Mouse (Mus musculus): ENCODE measurements at regions not wholly inside any gene's neighbourhood (a gene's known extent, or its start where the extent isn't known, plus 50 kb on each side); places are given as distances from the start of the nearest gene placed in this dataset.
"Not testable (repeated sequence)": the region's sequence is repeated elsewhere in the genome, so short reads cannot be mapped to it uniquely, and the experiment has no call there.

DNA sequence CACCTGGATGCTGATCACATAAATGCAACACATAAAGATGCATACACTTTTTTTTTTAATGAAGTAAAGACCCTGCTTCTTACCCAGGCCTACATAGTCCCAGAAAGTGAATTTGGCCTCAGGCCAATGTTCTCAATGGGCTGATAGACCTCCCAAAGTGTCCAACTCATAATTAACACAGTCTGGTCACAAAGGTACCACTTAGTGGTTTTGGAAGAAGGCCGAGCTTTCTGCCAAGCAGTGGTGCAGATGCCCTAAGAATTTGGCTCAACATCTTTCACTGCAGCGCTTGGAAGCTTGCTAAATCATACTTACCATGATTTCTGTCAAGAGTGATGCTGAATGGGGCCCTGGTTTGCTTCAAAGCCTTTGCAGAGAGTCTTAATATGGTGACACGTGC is 706.4 kb upstream of the Rag2 start:
- no peak for DNase-seq (ENCODE audit: low spot score)

DNA sequence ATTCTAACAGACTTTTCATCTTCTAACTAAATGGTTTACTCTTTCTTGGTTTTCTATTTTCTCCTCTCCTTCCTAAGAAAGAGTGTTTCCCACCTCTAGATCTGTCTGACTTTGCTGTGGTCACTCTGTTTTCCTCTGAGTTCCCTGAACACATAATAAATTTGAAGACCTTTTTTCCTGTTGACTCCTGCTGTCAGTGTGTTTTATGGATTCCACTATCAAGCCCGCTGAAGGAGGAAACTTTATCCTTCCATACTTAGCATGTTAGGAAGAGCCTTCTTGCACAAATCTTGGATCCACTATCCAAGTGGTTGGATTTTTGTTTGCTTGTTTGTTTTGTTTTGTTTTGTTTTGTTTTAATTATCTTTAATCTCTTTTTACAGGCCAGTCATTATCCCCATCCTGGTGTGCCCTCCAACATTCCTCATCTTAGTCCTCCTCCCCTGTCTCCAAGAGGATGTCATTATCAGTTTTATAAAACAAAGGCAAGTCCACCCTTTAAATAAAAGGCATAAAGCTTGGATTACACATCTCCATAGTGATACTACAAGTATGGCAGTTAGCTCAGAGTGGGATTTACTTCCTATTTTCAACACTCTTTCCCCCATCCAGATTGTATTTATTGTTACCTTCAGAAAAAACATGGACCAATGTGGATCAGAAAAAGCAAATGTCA is 704.8 kb upstream of the Rag2 start:
- DNase-seq (ENCODE audit: low spot score), result no peak

- not testable (repeated sequence) for DNase-seq (ENCODE audit: low spot score)
These were observed 675.9 kb upstream of the Rag2 start for GRCm38 (mm10) chr2:100948632-100949031.

DNA sequence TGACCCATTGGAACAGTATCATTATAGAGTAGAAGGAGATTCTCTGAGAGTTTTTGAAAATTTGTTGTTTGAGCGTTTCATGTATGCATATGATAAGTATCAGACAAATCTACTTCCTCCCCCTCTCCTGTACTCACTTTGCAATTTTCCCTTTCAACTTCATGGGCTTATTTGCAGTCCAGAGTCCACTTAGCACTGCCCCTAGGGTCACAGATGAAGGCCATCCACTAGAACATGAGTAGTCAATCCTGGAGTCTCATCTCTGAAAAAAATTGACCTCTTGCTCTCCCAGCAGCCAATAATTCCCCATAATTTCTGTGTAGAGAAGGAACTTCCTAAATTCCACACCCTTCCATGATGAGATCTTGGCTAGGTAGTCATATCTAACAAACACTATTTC is 665.1 kb upstream of the Rag2 start:
- no peak for DNase-seq (ENCODE audit: low spot score)

- no peak for DNase-seq (ENCODE audit: low spot score)
These were observed 659.9 kb upstream of the Rag2 start for GRCm38 (mm10) chr2:100964584-100964983.

- DNase-seq (ENCODE audit: low spot score), result no peak
These were observed 647.3 kb upstream of the Rag2 start for GRCm38 (mm10) chr2:100977202-100977601.

GRCm38 (mm10) chr2:100982362-100982761 is 642.2 kb upstream of the Rag2 start:
- DNase-seq (ENCODE audit: low spot score), result no peak

GRCm38 (mm10) chr2:101015353-101015752 is 609.2 kb upstream of the Rag2 start:
- DNase-seq (ENCODE audit: low spot score), result no peak

- no peak for DNase-seq (ENCODE audit: low spot score)
These were observed 605.1 kb upstream of the Rag2 start for GRCm38 (mm10) chr2:101019384-101019783.

DNA sequence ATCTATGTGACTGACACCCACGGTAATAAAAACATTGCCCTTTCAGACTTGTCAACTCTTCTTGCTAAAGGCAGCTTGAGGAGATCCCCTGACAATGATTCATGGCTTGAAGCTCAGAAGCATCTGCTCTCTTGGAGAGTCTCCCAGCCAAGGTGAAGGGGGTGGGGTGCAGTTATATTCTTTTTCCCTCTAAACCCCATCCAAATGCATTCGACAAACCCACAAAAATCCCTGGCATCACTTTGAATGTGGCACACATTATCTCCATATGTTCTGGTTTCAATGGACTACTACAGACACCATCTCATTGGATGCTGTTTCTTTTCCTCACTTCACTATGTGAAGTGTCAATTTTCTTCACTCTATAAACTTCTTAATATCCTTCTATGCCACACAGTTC is 603.0 kb upstream of the Rag2 start:
- no peak for DNase-seq (ENCODE audit: low spot score)

DNA sequence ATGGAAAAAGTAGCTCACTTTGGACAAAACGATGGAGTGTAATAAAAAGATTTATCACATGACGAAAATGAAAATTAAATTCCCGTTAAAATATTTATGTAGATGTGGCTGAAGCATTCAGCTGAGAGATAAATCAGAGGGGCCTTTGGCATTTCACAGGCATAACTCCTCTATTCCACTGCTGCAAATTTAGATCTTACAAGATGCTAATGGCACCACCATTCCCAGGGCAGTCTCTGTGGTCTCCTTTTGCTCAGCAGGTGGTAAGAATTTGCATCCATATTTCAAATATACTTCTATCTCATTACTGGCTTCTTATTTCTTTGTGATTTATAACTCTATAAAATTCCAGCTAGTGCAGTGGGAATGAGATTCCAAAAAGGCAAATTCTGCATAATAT is 581.5 kb upstream of the Rag2 start:
- no peak for DNase-seq (ENCODE audit: low spot score)

DNA sequence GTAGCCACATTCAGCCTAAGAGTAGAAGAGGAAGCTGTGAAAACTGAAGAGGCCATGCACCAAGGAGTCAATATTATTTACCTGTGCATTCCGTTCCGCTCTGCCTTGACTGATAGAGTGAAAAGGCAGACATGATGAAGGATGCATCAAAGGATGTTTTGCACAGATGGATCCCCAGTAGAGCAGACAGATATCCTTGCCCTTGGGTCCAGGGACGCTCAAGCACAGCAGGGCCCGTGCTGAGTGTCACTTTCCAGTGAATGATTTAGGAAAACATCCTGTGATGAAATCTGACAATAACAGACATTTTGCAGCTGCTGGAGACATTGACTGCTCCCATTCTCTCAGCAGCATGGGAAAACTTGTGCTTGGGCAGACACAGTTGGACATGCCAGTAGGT is 561.6 kb upstream of the Rag2 start:
- no peak for DNase-seq (ENCODE audit: low spot score)

DNA sequence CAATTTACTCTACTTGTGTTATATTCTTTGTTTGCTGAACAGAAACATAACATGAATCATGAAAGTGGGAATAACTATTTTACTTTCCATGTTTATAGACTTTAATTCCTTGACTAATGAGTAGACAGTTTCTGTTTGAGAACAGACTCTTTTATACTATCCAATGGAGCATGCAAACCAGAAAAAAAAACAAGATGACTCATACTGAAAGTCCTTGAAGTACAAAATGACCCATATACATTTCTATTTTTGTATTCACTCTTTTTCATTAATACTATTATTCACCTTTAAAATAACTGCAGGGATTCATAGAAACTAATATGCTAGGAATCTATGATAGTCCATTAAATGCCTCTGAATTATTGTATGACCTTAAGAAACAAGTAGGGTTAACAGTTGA is 549.5 kb upstream of the Rag2 start:
- no peak for DNase-seq (ENCODE audit: low spot score)

GRCm38 (mm10) chr2:101080231-101080630 is 544.3 kb upstream of the Rag2 start:
- DNase-seq (ENCODE audit: low spot score), result no peak

DNA sequence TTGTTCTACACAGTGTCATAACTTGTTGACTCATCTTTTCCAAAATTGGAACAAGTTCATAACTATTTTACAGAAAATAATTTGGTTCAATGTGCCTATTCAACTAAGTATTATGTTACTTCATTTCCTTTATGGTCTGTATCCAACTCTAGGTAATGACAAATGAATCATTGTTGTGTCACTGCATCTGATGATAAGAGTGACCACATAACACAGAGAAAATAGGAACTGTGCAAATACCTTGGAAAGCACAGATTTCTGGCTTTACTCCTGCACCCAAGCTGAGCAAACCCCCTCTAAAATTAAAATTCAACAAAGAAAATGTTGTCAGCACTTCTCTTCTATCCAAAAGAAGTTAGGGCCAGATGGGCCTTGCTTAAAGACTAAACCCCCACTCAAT is 540.7 kb upstream of the Rag2 start:
- no peak for DNase-seq (ENCODE audit: low spot score)

GRCm38 (mm10) chr2:101084648-101085047 is 539.9 kb upstream of the Rag2 start:
- no peak for DNase-seq (ENCODE audit: low spot score)

- no peak for DNase-seq (ENCODE audit: low spot score)
These were observed 517.2 kb upstream of the Rag2 start for GRCm38 (mm10) chr2:101107183-101107872.

- no peak for DNase-seq (ENCODE audit: low spot score)
These were observed 487.7 kb upstream of the Rag2 start for GRCm38 (mm10) chr2:101136867-101137266.

DNA sequence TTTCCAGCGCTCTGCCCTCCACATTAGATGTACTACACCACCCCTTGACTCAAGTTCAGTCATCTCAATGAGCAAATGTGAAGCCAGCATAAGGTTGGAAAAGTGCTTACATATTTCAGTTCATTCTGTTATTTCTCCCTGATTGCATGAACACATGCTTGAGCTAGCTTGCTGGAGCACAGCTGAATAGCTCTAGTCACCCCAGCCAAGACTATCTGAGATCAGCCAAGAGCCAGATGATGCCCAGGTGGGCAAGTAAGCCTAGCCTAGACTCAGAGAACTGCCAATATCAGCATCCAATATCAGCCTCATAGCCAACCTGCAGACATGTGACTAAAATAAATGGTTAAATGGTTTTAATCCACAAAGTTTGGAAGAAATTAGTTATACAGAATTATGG is 484.6 kb upstream of the Rag2 start:
- DNase-seq (ENCODE audit: low spot score), result no peak

DNA sequence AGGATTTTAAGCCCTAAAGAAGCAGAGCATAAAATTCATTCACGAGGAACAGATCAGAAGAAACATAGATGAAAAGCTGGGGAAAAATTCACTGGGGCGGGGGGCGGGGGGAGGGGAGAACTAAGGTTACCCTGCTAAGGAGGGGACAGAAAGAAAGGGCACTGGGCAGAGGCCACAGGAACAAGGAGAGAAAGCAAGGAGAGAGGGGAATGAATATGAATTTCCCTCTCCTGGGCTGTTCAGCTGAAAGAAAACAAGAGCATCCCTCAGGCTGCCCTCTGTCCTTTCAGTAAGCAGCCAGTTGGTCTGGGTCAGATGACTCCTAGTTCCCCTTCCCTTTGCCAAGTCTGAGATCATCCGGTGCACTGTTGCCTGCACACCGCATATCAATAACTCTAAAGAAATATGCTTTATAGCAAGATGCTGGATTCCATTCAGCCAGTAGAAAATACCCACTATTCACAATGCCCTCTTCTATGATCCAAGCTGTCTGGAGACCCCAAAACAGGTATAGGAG is 467.7 kb upstream of the Rag2 start:
- DNase-seq (ENCODE audit: low spot score), result no peak

DNA sequence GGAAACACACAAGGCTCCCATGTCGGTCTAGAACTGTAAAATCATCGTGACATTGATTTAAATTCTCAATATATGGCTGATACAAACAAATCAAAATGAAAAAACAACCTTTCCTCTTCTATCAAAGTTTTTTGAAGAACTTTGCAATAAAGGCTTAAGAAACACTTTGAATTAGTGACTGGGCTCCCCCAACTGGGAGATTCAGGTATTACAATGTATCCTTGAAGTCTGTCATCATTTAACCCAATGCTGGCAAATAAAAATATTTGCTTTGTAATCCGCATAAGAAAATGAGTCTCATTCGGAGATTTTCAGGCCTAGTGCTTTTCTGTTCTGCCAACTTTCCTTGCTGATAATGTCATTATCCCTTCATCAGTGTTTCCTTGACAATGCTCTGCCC is 465.2 kb upstream of the Rag2 start:
- peak; percentile 12 for DNase-seq (ENCODE audit: low spot score)

- no peak for DNase-seq (ENCODE audit: low spot score)
These were observed 458.6 kb upstream of the Rag2 start for GRCm38 (mm10) chr2:101165942-101166341.

GRCm38 (mm10) chr2:101172806-101173205 is 451.7 kb upstream of the Rag2 start:
- DNase-seq (ENCODE audit: low spot score), result no peak

DNA sequence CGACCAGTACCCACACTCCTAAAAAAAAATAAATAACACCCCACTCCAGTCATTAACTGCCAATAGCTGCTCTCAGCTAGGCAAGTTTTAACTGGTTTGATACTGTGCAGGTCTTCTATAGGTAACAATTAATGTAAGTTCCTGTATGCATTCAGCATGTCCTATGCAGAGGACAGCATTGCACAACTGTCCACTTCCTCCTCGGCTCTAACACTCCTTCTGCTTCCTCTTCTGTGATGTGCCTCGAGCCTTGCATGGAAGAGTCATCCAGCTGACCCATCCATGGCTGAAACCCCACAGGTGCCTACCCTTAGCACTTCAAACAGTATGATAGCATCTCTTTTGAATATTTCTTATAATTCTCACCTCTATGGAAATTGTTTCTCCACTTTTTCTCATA is 449.4 kb upstream of the Rag2 start:
- no peak for DNase-seq (ENCODE audit: low spot score)
